Mouse (Mus musculus) heart, adult 2 months (tissue): ENCODE results near the gene Gm44511.

Experiments
- EP300 ChIP-seq: fragments of 200-500 bp; IDR thresholded peaks from 2 replicates; pipeline ENCODE4 v1.6.1; 2011; ENCODE audit warnings: low read depth, low read length, control low read depth; ENCODE audit not compliant: insufficient read depth
- POLR2A ChIP-seq: fragments of 200-500 bp; IDR thresholded peaks from 2 replicates; pipeline ENCODE4 v1.6.1; 2011; ENCODE audit warnings: mild to moderate bottlenecking, low read depth, low read length, control low read depth; ENCODE audit not compliant: insufficient read depth

GRCm38 (mm10) chr6:128836191-128836954 is 10.3 kb upstream of the Gm44511 start:
- TF ChIP-seq EP300 (no peak), POLR2A (no peak)
